Mouse (Mus musculus) left cerebral cortex, postnatal 36 days (tissue): ENCODE measurements around the gene P2rx7. TPM values are rescaled to one million over a fixed set of nuclear protein-coding genes. Genes with fewer than 3 reads are reported as not detected.
A peak's percentile ranks its signal among the peaks of the same experiment; 100 is the strongest.
"Not testable (repeated sequence)": the region's sequence is repeated elsewhere in the genome, so short reads cannot be mapped to it uniquely, and the experiment has no call there.

Experiments used
- DNase-seq, 2 experiments: peaks; one replicate each; pipeline ENCODE4 v3.0.0; 2021 to 2022; ENCODE audit warnings: low spot score in 2 of 2, mixed read lengths in 1 of 2
- intact Hi-C: fragments of 180-260 bp; cut with DNase I; formaldehyde crosslinking; loops from one replicate; pipeline ENCODE4 v1.15.1; 2025
- total RNA-seq, 2 experiments: library from RNA; stranded (reverse); gene quantifications; 2 replicates each; pipeline ENCODE4 v1.2.3; 2021

The P2rx7 gene
- total RNA-seq, 2 experiments from 2014 or later = 8.0 to 8.8 TPM

- intact Hi-C loops = no loop called here
- DNase-seq = no peak
Observed at GRCm38 (mm10) chr5:122639986-122640385, 3.7 kb upstream of the P2rx7 start.

GRCm38 (mm10) chr5:122644111-122644607 lies 448 bp downstream of the P2rx7 start:
- intact Hi-C loops = no loop called here
- peak in 1 of 2 experiments; percentile 18 for DNase-seq

- DNase-seq = no peak
- intact Hi-C loops = no loop called here
Observed at GRCm38 (mm10) chr5:122645290-122645689, 1.6 kb downstream of the P2rx7 start.

GRCm38 (mm10) chr5:122646050-122646449 lies 2.3 kb downstream of the P2rx7 start:
- no peak for DNase-seq
- intact Hi-C loops = no loop called here

GRCm38 (mm10) chr5:122647256-122647924 lies 3.7 kb downstream of the P2rx7 start:
- DNase-seq = no peak
- intact Hi-C loops = no loop called here

- intact Hi-C loops, DNase-seq: not testable (repeated sequence)
Observed at GRCm38 (mm10) chr5:122647952-122648374, 4.3 kb downstream of the P2rx7 start.

GRCm38 (mm10) chr5:122649264-122649663 lies 5.6 kb downstream of the P2rx7 start:
- intact Hi-C loops = no loop called here
- peak; percentile 46 to 58 for DNase-seq

GRCm38 (mm10) chr5:122650100-122650499 lies 6.4 kb downstream of the P2rx7 start:
- intact Hi-C loops = loop anchor here (5.0 kb wide), 2 partner anchors 57 to 77 kb away; partner anchors contain the start of gene P2rx4

GRCm38 (mm10) chr5:122652506-122652905 lies 8.8 kb downstream of the P2rx7 start:
- DNase-seq = no peak
- intact Hi-C loops = loop anchor here (5.0 kb wide), 2 partner anchors 55 to 75 kb away; partner anchors contain the start of gene P2rx4

More at GRCm38 (mm10) chr5:122650100-122650499, 6.4 kb downstream of the P2rx7 start:
- DNase-seq = no peak

GRCm38 (mm10) chr5:122653112-122653445 lies 9.4 kb downstream of the P2rx7 start:
- intact Hi-C loops = loop anchor here (5.0 kb wide), 2 partner anchors 54 to 74 kb away; partner anchors contain the start of gene P2rx4
- DNase-seq = peak in 1 of 2 experiments; percentile 47

- intact Hi-C loops = loop anchor here (5.0 kb wide), 2 partner anchors 54 to 74 kb away; partner anchors contain the start of gene P2rx4
- DNase-seq = peak; percentile 55 to 68
Observed at GRCm38 (mm10) chr5:122653446-122654267, 9.9 kb downstream of the P2rx7 start.

GRCm38 (mm10) chr5:122654268-122654573 lies 10.5 kb downstream of the P2rx7 start:
- DNase-seq = no peak
- intact Hi-C loops = loop anchor here (5.0 kb wide), 2 partner anchors 53 to 73 kb away; partner anchors contain the start of gene P2rx4

GRCm38 (mm10) chr5:122656808-122657207 lies 13.1 kb downstream of the P2rx7 start:
- intact Hi-C loops = no loop called here
- no peak for DNase-seq

GRCm38 (mm10) chr5:122662501-122662900 lies 18.8 kb downstream of the P2rx7 start:
- intact Hi-C loops = no loop called here
- no peak for DNase-seq

- intact Hi-C loops = no loop called here
- DNase-seq = no peak
Observed at GRCm38 (mm10) chr5:122665036-122665435, 21.3 kb downstream of the P2rx7 start.

- no peak for DNase-seq
- intact Hi-C loops = no loop called here
Observed at GRCm38 (mm10) chr5:122668981-122669897, 25.5 kb downstream of the P2rx7 start.

GRCm38 (mm10) chr5:122671641-122672040 lies 27.9 kb downstream of the P2rx7 start:
- intact Hi-C loops = not testable (repeated sequence)

GRCm38 (mm10) chr5:122672298-122672697 lies 28.6 kb downstream of the P2rx7 start:
- intact Hi-C loops = no loop called here
- no peak for DNase-seq

More at GRCm38 (mm10) chr5:122671641-122672040, 27.9 kb downstream of the P2rx7 start:
- not testable (repeated sequence) for DNase-seq

GRCm38 (mm10) chr5:122676002-122676401 lies 32.3 kb downstream of the P2rx7 start:
- intact Hi-C loops = no loop called here
- no peak for DNase-seq
